Mouse (Mus musculus): ENCODE measurements at regions not wholly inside any gene's neighbourhood (a gene's known extent, or its start where the extent isn't known, plus 50 kb on each side); places are given as distances from the start of the nearest gene placed in this dataset.

- ATAC-seq (replicated peaks; ENCODE audit: low read depth, poor library complexity, severe bottlenecking): no peak
Measured at GRCm38 (mm10) chr7:70839190-70839589, 472.7 kb upstream of the Nr2f2 start.

- ATAC-seq (replicated peaks; ENCODE audit: low read depth, poor library complexity, severe bottlenecking): no peak
Measured at GRCm38 (mm10) chr7:70834787-70835461, 468.4 kb upstream of the Nr2f2 start.

GRCm38 (mm10) chr7:70828486-70829195 lies 462.1 kb upstream of the Nr2f2 start:
- no peak for ATAC-seq (replicated peaks; ENCODE audit: low read depth, poor library complexity, severe bottlenecking)

GRCm38 (mm10) chr7:70826074-70826473 lies 459.5 kb upstream of the Nr2f2 start:
- no peak for ATAC-seq (replicated peaks; ENCODE audit: low read depth, poor library complexity, severe bottlenecking)

- no peak for ATAC-seq (replicated peaks; ENCODE audit: low read depth, poor library complexity, severe bottlenecking)
Measured at GRCm38 (mm10) chr7:70823020-70823419, 456.5 kb upstream of the Nr2f2 start.

GRCm38 (mm10) chr7:70822310-70822821 lies 455.8 kb upstream of the Nr2f2 start:
- ATAC-seq (replicated peaks; ENCODE audit: low read depth, poor library complexity, severe bottlenecking): no peak

GRCm38 (mm10) chr7:70821861-70822260 lies 455.3 kb upstream of the Nr2f2 start:
- ATAC-seq (replicated peaks; ENCODE audit: low read depth, poor library complexity, severe bottlenecking): no peak

- ATAC-seq (replicated peaks; ENCODE audit: low read depth, poor library complexity, severe bottlenecking): no peak
Measured at GRCm38 (mm10) chr7:70817347-70817913, 450.9 kb upstream of the Nr2f2 start.

GRCm38 (mm10) chr7:70814391-70814790 lies 447.9 kb upstream of the Nr2f2 start:
- no peak for ATAC-seq (replicated peaks; ENCODE audit: low read depth, poor library complexity, severe bottlenecking)

GRCm38 (mm10) chr7:70813101-70813500 lies 446.6 kb upstream of the Nr2f2 start:
- ATAC-seq (replicated peaks; ENCODE audit: low read depth, poor library complexity, severe bottlenecking): no peak

- ATAC-seq (replicated peaks; ENCODE audit: low read depth, poor library complexity, severe bottlenecking): no peak
Measured at GRCm38 (mm10) chr7:70810411-70811090, 444.0 kb upstream of the Nr2f2 start.

GRCm38 (mm10) chr7:70804281-70804680 lies 437.7 kb upstream of the Nr2f2 start:
- no peak for ATAC-seq (replicated peaks; ENCODE audit: low read depth, poor library complexity, severe bottlenecking)

GRCm38 (mm10) chr7:70799976-70800375 lies 433.4 kb upstream of the Nr2f2 start:
- ATAC-seq (replicated peaks; ENCODE audit: low read depth, poor library complexity, severe bottlenecking): no peak

- no peak for ATAC-seq (replicated peaks; ENCODE audit: low read depth, poor library complexity, severe bottlenecking)
Measured at GRCm38 (mm10) chr7:70799031-70799766, 432.7 kb upstream of the Nr2f2 start.

- ATAC-seq (replicated peaks; ENCODE audit: low read depth, poor library complexity, severe bottlenecking): no peak
Measured at GRCm38 (mm10) chr7:70796038-70796760, 429.7 kb upstream of the Nr2f2 start.

- no peak for ATAC-seq (replicated peaks; ENCODE audit: low read depth, poor library complexity, severe bottlenecking)
Measured at GRCm38 (mm10) chr7:70788902-70789796, 422.6 kb upstream of the Nr2f2 start.

- no peak for ATAC-seq (replicated peaks; ENCODE audit: low read depth, poor library complexity, severe bottlenecking)
Measured at GRCm38 (mm10) chr7:70787966-70788365, 421.4 kb upstream of the Nr2f2 start.

GRCm38 (mm10) chr7:70780742-70781332 lies 414.3 kb upstream of the Nr2f2 start:
- no peak for ATAC-seq (replicated peaks; ENCODE audit: low read depth, poor library complexity, severe bottlenecking)

Measured in common myeloid progenitor, adult 5-6 weeks (primary cell).